Mouse (Mus musculus) common myeloid progenitor, adult 5-6 weeks (primary cell): Measurements from ENCODE around the gene Ywhaq. TPM values are rescaled to one million over a fixed set of nuclear protein-coding genes. Genes with fewer than 3 reads are reported as not detected.

Source experiments
- ATAC-seq: replicated peaks from 2 replicates; pipeline ENCODE4 v1.8.0; 2016; ENCODE audit warnings: low read depth, mild to moderate bottlenecking, moderate TSS enrichment, inconsistent platforms; ENCODE audit not compliant: poor library complexity, severe bottlenecking
- total RNA-seq: library from RNA; stranded (forward); fragments of 200-1000, 187-1606 nt; gene quantifications from 2 replicates; pipeline ENCODE4 v1.2.3, GENCODE M21; 2017

Ywhaq gene
- 232 and 249 TPM in 2 replicates for total RNA-seq

- ATAC-seq: peak; percentile 87
These were observed at the start of gene Ywhaq for GRCm38 (mm10) chr12:21417100-21418070. Gene Ywhaq, minus strand, starts transcription at chr12:21417637.

DNA sequence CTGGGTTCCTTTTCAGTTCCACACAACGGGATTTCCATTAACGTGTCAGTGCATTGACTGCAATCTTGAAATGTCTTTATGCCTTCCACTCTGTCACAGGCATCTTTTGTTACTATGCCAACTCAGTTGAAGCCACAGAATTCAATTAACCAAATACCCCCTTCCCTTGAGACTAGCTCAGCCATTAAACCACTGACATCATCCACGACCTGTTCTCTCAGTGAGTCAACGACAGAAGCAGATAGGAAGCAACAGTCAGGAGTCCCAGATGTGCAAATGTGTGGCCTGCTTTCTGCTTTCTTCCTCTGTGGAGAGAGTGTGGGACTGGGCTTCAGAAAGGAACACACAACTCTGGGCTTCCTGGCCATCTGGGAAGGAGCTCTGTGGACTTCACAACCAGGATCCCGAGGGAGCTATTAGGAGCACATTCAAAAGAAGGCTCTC, 46.0 kb upstream of the Ywhaq start:
- no peak for ATAC-seq

DNA sequence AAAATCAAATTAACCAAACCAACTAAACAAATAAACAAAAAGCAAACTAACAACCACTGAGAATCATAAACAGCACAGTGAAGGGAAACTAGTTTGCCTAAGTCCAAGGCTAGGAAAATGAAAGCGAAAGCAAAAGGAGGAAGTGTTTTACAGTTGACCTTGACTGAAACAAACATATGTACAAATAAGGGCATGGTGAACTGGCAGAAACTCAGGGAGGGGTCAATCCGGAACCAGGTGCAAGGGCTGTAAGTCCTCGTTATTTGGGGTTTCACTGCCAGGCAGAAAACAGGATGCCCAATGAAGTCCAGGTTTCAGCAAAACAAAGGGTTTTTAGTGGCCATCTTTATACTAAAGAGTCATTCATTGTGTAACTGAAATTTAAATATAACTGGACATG, 45.2 kb upstream of the Ywhaq start:
- peak; percentile 94 for ATAC-seq

GRCm38 (mm10) chr12:21459681-21460080, 42.2 kb upstream of the Ywhaq start:
- 0 out of 2 replicates have a peak, but pooled peaks have one; percentile 34 for ATAC-seq

- ATAC-seq: no peak
These were observed 38.6 kb upstream of the Ywhaq start for GRCm38 (mm10) chr12:21456021-21456420.

- ATAC-seq: no peak
These were observed 34.3 kb upstream of the Ywhaq start for GRCm38 (mm10) chr12:21451752-21452151.

DNA sequence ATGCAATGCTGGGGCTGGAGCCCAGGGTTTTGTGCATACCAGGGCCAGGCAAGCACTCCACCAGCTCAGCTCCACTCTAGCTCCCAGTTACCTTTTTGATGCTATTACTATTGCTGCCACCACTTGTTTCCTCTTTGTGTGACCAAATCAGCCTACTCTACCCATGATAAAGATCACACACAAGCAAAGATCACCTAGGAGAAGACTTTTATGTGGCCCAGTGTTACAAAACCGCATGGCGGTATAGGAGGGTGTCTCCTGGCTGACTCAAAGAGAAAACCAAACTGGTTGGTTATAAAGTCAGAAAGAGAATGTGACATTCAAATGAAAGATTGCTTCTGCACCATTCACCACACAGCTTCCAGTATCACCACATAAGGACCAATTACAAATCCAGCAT, 33.9 kb upstream of the Ywhaq start:
- ATAC-seq: no peak

DNA sequence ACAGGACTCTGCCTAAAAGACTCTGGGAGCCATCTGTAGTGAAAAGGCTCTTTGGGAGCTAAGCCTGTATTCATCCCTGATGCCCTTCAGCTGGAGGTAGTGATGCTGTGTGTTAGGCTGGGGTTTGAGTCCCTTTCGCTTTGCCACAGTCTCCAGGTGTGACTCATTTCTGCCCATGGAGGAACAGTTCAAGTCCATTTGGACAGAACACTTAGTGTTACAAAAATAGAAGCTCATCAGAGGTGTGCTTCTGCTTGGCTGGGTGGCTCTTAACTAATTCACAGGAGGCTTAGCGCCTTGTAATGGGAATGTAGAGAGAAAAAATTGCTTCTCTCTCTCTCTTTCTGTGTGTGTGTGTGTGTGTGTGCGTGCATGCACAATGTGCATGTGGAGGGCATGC, 26.3 kb upstream of the Ywhaq start:
- no peak for ATAC-seq

- ATAC-seq: no peak; the same call in 1 of the 2 replicates
These were observed 24.4 kb upstream of the Ywhaq start for GRCm38 (mm10) chr12:21441870-21442269.

- ATAC-seq: no peak
These were observed 22.0 kb upstream of the Ywhaq start for GRCm38 (mm10) chr12:21439428-21439827.

GRCm38 (mm10) chr12:21438750-21439394, 21.4 kb upstream of the Ywhaq start:
- ATAC-seq: no peak

- no peak for ATAC-seq
These were observed 20.9 kb upstream of the Ywhaq start for GRCm38 (mm10) chr12:21438294-21438693.

DNA sequence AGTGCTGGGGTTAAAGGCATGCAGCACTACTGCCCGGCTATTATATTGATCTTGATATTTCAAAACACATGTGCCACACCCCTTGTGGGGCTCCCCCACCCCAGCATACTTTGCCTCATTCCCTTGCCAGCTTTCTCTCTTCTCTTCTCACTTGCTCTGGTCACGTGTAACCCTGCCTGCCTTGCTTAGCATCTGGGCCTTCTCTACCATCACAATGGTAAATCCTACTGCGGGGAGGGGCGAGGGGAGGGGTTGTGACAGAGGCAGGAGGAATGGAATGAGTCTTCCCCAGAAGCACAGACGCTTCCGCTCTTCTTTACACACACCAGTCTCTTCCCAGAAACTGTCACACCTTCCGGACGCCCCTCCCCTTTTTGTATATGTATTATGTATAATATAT, 14.5 kb upstream of the Ywhaq start:
- no peak for ATAC-seq

DNA sequence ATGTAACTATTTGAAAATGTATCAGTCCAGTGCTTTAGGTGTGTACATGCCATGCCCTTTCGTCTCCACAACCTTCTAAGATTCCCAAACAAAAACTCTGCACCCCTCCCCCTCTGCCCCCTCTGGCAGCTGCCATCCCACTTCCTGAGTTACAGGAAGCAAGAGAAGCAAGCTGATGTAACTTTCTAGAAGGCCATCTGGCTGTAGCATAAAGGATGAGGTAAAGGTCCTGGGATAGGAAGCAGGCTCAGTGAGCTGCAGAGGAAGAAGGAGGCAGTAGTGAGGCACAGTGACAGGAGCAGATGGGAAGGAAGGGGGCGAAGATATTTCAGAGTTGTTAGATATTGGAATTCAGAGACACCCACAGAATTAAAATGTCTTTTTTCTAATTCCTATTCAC, 13.6 kb upstream of the Ywhaq start:
- ATAC-seq: peak; percentile 49

DNA sequence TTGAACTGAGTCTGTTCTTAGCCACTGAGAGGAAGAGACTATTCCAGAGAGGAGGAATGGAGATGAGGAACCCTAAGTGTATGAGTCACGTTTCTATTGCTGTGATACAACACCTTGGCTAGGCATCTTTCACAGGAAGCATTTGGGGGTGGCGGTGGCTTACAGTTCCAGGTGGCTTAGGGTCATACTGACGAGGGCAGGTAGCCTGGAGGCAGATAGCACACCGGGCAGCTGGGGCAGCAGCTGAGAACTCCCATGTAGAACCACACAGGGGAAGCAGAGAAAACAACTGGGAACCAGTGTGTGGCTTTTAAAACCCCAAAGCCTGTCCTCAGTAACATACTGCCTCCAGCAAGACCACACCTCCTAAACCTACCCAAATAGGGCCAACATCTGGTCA, 12.7 kb upstream of the Ywhaq start:
- ATAC-seq: no peak

- ATAC-seq: no peak
These were observed 11.6 kb upstream of the Ywhaq start for GRCm38 (mm10) chr12:21429021-21429420.

DNA sequence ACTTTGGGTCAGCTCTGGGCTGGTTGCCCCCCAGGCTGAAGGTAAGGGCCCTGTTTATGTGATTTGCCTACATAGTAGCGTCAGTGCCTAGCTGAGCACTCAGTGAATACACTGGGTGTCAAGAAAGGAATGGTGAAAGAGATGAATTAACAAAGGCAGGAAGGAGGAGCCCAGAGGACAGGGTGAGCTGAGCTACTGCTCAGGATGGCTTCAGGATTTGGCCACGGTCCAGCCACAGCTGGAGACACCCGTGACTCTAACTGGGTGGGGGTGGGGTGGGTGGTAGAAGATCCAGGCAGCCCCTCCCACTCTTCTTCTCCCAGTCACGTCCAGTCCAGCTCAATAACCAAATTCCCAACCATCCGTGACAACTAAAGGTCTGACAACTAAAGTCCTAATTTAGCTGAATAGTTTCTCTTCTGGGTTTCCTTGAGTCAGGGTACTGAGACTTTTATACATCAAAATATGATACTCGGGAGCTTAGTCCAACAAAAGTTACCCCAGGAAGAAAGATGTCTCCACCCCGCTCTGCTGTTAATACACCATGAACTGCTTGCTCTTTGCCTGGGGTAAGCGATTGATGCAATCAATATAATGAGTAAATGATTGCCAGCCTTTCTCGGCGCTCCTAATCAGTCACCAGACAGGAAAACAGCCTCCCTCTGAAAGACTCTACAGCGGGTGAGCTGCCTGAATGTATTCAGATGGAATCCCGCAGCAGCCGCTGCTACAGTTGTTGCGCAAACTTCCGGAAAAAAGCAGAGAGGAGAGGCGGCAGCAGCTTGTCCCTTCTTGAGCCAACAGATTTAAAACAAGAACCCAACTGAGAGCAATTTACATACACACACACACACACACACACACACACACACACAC, 8.9 kb upstream of the Ywhaq start:
- ATAC-seq: peak; percentile 91

- no peak for ATAC-seq
These were observed 7.2 kb upstream of the Ywhaq start for GRCm38 (mm10) chr12:21424683-21425082.

- ATAC-seq: no peak
These were observed 1.2 kb upstream of the Ywhaq start for GRCm38 (mm10) chr12:21418621-21419131.

GRCm38 (mm10) chr12:21418083-21418482, 646 bp upstream of the Ywhaq start:
- no peak for ATAC-seq
